Mouse (Mus musculus) right cerebral cortex, adult 18-20 months (tissue): ENCODE results near the gene Rbpjl.

Experiments
- DNase-seq: peaks from one replicate; pipeline ENCODE4 v3.0.0; 2022; ENCODE audit warnings: mixed read lengths

Gene Rbpjl

DNA sequence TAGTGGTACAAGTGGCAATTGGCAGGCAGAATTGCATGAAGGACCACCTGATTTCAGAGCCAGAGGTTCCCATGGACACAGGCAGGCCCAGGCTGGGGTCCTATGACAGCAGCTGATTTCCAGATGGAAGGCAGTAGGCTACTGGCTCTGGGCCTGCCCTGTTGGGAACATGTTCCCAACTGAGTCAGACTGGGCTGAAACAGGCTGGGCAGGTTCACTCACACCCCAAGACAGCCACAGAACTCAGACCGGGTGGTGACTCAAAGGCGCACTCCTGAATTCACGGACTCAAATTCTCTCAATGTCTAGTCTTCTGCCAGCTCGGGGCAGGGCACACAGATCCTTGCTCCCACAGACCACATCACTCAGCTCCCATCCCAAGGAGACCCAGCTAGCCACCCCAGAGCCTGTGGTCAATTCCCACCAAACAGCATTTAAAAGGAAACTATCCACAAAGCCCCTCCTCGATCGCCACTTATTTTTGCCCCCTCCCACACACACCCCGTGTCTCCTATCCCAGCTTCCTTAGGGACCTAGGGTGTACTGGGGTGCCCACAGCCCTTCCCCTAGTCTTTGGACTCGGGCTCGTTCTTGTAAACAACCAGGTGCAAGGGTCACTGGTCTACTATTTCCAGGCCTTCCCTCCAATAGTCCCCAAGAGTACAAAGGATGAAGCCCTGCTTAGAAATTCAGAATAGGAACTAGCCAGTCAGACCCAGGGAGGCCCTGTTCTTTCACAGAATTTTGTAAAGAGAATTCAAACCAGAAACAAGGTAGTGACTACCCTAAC lies 28.9 kb downstream of the Rbpjl start:
- no peak for DNase-seq

DNA sequence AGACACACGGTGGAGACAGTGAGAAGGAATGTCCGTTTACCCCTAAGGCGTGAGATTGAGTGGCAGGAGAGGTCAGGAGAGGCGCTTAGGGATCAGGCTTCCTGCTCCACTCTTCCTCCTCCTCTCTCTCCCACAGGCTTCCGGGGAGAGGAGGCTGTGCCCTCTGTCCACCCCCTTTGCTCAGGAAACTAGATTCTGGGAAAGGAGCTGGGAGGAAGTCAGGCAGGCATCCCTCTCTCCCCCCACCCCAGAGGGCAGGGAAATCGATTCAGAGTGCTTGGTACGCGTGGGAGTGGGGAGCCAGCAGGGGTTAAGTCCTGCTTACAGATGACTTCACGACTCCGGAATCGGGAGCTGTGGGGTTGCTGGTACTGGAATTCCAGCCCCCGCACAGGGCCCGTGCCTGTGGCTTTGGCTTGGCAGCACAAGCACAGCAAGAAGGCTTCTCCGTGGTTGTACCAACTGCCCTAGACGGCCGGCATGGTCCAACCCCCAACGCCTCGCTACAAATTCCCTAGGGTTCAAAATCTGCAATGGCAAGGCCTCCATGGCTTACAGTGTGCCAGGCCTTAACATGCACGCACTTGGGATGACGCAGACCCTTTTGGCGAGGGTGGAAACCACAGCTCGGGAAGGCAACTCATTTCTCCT lies 29.7 kb downstream of the Rbpjl start:
- DNase-seq: no peak

DNA sequence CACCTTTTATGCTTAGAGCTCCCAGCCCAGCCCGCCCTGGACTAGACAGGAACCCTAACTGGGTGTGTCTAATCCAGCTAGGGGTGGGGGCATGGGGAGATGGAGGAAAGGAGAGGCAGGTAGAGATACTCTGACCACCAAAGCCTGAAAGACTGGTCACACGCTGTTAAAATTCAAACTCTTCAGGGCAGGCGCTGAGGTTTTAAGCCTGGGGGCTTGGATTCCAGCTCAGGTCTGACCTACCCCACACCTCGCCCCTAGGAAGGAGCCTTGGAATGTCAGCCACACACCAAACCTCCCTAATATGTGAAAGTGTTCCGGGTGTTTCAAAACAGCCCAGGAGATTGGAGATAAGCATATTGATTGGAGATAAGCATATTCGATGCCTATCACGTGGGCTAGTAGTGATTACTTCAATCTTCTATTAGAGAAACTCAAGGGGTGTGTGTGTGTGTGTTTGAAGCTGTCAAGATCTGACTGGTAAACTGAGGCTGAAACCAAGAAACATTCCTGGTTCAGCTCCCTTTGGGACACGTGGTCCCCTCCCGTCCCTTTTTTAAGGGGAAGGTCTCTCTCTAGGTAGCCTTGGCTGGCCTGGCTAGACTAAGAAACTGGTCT lies 30.4 kb downstream of the Rbpjl start:
- DNase-seq: no peak

DNA sequence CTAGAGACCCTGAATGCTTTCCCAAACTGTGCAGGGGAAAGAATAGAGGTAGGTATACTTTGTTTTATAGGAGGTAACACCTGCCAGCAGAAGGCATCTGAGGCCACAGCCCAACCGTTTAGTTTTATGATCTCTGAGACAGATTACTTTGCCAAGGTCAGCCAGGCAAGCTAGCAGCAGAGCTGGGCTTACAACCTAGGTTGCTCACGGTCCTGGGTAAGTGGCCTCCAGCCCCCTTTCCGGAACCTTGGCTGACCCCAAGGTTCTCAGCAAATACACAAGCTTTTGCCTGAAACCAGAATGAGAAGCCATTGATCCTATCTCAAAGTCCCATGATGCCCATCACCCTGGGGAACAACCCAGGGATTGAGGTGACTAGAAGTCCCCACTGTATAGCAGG lies 31.7 kb downstream of the Rbpjl start:
- no peak for DNase-seq

DNA sequence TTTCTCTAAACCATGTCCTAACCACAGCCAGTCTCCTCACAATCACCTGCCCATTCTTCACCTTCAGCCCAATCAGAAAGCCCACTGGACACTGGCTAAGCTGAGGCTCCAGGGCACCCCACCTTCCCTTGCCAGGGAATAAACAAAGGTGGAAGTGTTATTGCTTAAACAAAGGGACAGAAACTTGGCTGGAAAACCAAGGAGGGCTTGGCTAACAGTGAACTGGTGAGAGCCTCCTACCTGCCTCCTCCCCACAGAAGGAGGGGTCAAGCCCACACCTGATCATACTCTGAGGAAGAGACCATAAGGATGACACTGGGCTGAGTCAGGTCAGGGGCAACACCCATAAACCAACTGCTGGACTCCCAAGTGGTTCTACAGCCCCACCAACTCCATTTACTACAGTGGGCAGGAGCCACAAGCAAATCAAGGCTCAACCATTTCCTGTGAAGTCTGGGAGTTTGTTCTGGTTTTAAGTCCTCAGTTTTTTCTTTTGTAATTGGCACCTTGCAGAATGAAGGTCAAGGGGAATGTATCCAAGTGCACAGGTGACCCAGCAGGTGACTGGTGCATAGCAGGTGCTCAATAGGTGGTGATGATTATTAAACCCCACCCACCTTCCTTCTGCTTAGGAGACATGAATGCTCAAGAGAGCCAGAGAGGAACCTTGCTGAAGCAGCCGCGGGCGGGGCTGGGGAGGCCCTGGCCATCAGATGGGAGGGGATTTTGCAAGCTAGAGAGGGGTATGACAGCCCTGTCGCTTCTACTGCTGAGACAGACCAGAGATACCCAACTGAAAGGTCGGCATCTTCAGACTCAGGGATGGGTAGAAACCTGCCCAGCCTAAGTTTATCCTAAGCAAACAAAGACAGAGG lies 32.5 kb downstream of the Rbpjl start:
- DNase-seq: no peak

- DNase-seq: peak; percentile 20
Observed at GRCm38 (mm10) chr2:164436215-164436913, 33.4 kb downstream of the Rbpjl start.

DNA sequence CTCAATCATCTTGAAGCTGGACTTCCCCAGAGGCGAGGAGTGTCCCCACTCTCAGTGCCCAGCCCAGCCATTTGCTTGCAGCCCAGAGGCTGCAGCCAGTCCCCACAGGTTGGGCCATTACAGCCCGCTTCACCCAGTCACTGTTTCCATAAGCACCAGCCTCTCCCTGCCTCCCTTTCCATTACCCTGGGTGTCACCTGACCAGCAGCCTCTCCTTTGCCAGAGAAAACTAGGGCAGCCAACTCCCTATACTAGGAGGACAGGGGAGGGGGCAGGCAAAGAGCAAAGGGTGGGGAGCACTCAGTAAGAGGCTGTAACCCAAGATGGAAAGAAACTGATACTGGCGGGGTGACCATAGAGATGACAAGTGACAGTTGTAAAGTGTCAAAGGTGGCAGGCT lies 34.0 kb downstream of the Rbpjl start:
- DNase-seq: no peak

GRCm38 (mm10) chr2:164437710-164438109 lies 34.8 kb downstream of the Rbpjl start:
- no peak for DNase-seq

GRCm38 (mm10) chr2:164438257-164438656 lies 35.3 kb downstream of the Rbpjl start:
- DNase-seq: no peak

- DNase-seq: peak; percentile 57
Observed at GRCm38 (mm10) chr2:164439001-164439421, 36.1 kb downstream of the Rbpjl start.

DNA sequence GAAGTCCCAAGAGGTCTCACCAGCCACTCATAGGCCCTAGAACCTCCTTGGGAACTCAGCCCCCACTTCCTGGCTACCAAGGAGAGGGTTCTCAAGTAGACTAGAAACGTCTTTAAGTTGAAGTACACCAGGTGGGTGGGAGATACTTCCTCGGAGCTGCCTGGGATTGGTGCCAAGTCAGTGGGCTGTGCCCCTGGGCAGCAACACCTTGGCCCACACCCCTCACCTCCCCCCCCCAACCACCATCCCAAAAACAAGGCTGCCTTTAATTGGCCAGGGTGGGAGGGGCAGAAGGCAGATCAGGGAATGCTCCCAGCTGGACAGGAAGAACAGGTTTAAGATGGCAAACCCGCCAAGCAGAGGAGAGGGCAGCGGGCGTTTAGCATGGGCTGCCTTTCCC lies 37.4 kb downstream of the Rbpjl start:
- no peak for DNase-seq

DNA sequence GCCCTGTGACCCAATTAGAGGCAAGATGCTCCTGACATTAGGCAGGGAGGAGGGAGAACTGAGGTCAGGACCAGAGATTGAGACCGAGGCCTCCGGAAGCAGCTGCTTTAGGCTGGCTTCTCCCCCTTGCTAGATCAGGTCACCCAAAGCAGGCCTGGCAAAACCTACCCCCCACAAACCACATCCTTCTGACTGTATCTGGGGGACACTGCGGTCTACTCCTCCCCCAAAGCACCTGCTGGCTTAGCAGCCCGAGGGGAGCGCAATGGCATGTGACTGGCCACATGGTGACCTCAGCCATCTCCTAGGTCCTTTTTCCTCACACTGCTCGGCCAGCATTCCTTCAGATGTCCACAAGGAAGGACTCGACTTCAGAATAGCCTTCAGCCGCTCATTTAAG lies 38.2 kb downstream of the Rbpjl start:
- DNase-seq: no peak

DNA sequence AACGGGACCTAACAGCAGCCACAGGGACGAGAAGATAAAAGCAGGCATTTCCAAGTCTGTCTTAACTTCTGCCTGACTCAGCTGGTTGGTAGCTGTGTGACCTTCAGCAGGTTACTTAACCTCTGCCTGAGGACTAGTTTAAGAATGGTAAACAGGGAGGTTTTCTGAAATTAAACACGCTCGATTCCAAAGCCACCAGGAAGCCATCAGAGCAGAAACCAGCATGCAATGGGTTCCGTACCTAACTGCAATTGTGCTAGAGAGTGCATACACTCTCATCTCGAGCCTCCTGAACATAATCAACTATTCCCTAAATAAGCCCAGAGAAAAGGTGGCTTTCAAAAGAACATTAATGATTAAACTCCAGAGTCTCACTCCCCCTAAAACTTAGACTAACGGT lies 38.8 kb downstream of the Rbpjl start:
- no peak for DNase-seq

DNA sequence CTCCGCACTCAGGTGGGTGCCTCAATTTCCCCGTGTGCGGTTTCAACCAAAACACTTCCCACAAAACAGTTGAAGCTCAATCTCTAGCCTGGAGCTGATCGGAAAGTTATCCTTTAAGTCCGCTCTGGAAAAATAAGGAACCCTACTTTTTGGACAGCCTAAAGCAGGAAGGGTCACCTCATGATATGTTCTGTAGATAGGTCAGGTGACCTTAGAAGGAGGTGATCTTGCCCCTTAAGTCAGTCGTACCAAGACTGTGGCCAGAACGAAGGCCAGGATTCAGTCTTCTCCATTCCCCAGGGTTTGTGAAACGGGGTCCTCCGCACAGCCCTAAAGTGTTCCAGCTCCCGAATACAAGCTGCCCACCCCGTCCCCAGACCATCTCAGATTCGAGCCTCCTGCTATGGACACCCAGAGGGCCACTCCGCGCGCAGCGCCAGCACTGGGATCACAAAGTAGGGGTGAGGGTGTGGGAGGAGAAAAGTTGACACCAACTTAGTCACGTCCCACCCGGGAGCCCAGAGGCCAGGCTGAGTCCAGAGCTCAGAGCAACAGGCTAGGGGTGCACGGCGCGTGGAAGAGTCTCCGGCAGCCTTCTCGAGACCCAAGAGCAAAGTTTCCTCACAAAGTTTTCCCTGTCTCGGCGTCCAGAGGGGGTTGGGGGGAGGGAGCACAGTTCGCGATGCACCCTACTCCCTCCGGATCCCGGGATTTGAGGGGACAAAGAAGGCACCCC lies 39.5 kb downstream of the Rbpjl start:
- DNase-seq: no peak

- DNase-seq: peak; percentile 69
Observed at GRCm38 (mm10) chr2:164443051-164443437, 40.1 kb downstream of the Rbpjl start.

- DNase-seq: no peak
Observed at GRCm38 (mm10) chr2:164443460-164444000, 40.6 kb downstream of the Rbpjl start, which contains the start of gene Sdc4. Gene Sdc4 (minus strand): TSS chr2:164443887.

DNA sequence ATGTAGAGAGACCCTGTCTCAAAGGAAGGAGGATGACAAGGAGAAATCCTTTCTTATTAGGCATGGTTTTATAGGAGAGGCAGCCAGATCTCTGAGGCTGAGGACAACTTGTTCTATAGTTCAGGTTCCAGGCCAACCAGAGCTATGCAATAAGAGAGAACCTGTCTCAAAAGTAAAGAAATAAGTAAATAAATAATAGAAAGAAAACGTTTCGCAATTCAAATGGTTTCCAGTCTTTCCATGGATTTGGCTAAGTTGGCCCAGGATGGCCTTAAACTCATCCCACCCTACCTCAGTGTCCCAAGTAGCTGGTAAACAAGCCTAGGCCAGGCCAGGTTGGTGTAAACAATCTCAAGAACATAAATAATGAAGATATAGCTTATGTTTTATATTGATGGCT lies 41.8 kb downstream of the Rbpjl start:
- no peak for DNase-seq

DNA sequence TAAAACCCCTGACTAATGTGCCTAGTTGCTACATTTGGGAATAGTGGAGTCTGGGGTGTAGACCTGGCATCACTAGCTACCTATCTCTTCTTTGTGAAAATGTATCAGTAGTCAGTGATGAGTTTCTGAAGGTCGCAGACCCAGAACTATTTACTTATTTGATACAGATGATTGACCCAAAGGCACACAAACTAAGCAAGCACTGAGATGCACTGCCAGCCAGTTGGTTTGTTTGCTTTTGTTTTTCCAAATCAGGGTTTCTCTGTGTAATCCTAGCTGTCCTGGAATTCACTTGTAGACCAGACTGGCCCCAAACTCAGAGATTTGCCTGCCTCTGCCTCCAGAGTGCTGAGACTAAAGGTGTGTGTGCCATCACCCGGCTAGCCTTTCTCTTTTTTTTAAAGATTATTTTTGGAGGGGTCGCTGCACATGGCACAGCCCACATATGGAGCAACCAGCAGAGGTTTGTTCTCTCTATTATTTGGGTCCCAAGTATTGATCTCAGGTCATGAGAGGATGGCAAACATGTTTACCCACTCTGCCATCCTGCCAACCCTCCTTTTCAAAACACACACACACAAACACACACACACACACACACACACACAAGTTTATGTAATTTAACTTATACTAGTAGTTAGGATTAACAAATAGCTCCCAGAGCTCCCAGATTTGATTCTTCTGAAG lies 42.6 kb downstream of the Rbpjl start:
- no peak for DNase-seq

- DNase-seq: no peak
Observed at GRCm38 (mm10) chr2:164446086-164446469, 43.1 kb downstream of the Rbpjl start.

GRCm38 (mm10) chr2:164448140-164448539 lies 45.2 kb downstream of the Rbpjl start:
- no peak for DNase-seq

DNA sequence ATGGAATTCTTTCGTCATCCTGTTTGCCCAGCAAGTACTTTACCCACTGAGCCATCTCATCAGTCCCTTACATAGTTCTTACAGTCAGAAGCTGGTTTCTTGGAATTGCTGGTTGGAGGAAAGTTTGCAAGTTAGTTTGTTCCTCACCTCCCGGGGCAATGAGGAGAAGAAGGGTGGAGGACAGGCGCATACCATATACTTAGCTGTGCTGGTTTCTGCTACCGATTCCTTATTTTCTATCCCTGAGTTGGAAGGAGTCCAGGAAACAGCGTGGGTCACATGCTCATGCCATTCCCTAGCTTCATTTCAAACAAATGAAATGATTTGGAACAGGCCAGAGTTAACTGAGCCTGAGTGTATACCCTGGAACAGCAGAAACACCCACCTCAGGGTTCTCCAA lies 46.0 kb downstream of the Rbpjl start:
- no peak for DNase-seq
